ENCODE assay signal across 9 mouse cellular contexts in genomic region chr8:57510791-57511315, GRCm38 (mm10). TPM values are rescaled to one million over a fixed set of nuclear protein-coding genes. Genes with fewer than 3 reads are reported as not detected.
DNase-seq lines count a peak whose midpoint lies in the region; ATAC-seq and TF ChIP-seq lines count a peak whose summit lies in the region.
"Had no signal": no experiment of that assay in that cellular context is flagged by ENCODE, and none has a peak within 500 bp of the region (broad histone marks: within the 10 kb centered on the region; RNA-seq: fewer than 3 reads in every experiment).

No protein-coding gene starts in this region.

- intact Hi-C loops in gastrocnemius, adult 2 months (cut with DNase I): loop anchor here (2.0 kb wide), 1 partner anchor 22 kb away; no protein-coding TSS in a partner anchor

- WGBS in heart, embryonic 16.5 days: 2% methylated on average over 31 of the region's 31 CpGs
- 2% methylated on average over 31 of the region's 31 CpGs for WGBS in macrophage (ENCODE audit: missing documents)

- peaks cover 29% of the 10 kb centered on the region for H3K79me2 ChIP-seq in macrophage (ENCODE audit: inconsistent target)

- peak overlapping the region; percentile 81 for H3K4me2 ChIP-seq in heart, embryonic 16.5 days (ENCODE audit: low read depth, low read length)

- H3K27ac ChIP-seq in gastrocnemius, adult 2 months: peak overlapping the region; percentile 81
- H3K27ac ChIP-seq in heart, embryonic 16.5 days (ENCODE audit: low read length): peak overlapping the region; percentile 84
- H3K27ac ChIP-seq in macrophage: peak overlapping the region; percentile 75

- H3K4me3 ChIP-seq in gastrocnemius, adult 2 months: peak overlapping the region; percentile 100
- H3K4me3 ChIP-seq in E14TG2a.4 (replicated peaks; ENCODE audit: low read length) (peak overlapping the region; percentile 82), macrophage (ENCODE audit: inconsistent target) (peak overlapping the region; percentile 59)
- peak overlapping the region; percentile 97 for H3K4me3 ChIP-seq in heart, embryonic 16.5 days (ENCODE audit: low read length)

- H3K4me1 ChIP-seq in E14TG2a.4 (replicated peaks; ENCODE audit: low read depth, low read length): peaks cover 62% of the 10 kb centered on the region
- H3K4me1 ChIP-seq in heart, embryonic 16.5 days (ENCODE audit: control insufficient read depth, insufficient read depth, low read length): peaks cover 8% of the 10 kb centered on the region

- H3K9me3 ChIP-seq in E14TG2a.4 (ENCODE audit: low read length): no peaks in the 10 kb centered on the region
- no peaks in the 10 kb centered on the region for H3K9me3 ChIP-seq in heart, embryonic 16.5 days (replicated peaks; ENCODE audit: control insufficient read depth, low read length)

- no peaks in the 10 kb centered on the region for H3K27me3 ChIP-seq in E14TG2a.4 (ENCODE audit: insufficient read depth, low read length)
- no peaks in the 10 kb centered on the region for H3K27me3 ChIP-seq in heart, embryonic 16.5 days (ENCODE audit: control insufficient read depth, insufficient read depth, low read length)

- H3K9ac ChIP-seq in heart, embryonic 16.5 days (ENCODE audit: low read length): peak overlapping the region; percentile 86

- ATAC-seq in heart, embryonic 16.5 days (replicated peaks; ENCODE audit: extremely low read depth, insufficient read depth, low FRiP score): 0 out of 2 replicates have a peak, but pooled peaks have one; percentile 1

- peaks cover 67% of the 10 kb centered on the region for H3K36me3 ChIP-seq in E14TG2a.4 (ENCODE audit: insufficient read depth, low read length)
- H3K36me3 ChIP-seq in heart, embryonic 16.5 days (ENCODE audit: control insufficient read depth, insufficient read depth): peaks cover 3% of the 10 kb centered on the region; the same call in 1 of the 2 replicates
- no peaks in the 10 kb centered on the region for H3K36me3 ChIP-seq in macrophage (ENCODE audit: inconsistent target)

- TF ChIP-seq CTCF in gastrocnemius, adult 2 months (IDR thresholded peaks at IDR 0.05): no peak
- no peak for TF ChIP-seq CTCF in E14TG2a.4 (conservative IDR thresholded peaks at IDR 0.05; ENCODE audit: low read length)

- no peak for DNase-seq in gastrocnemius, adult 2 months
- no peak for DNase-seq in gastrocnemius, adult 8-10 months (ENCODE audit: low spot score in 2 of 2)
- no peak for DNase-seq in spleen, postnatal 4 days (ENCODE audit: low spot score in 2 of 2)
- no peak for DNase-seq in layer of hippocampus, adult 8-10 months (ENCODE audit: low spot score in 2 of 2)
- DNase-seq in ovary, postnatal 14 days (ENCODE audit: low spot score): no peak

RNA-seq across cellular contexts. Expression of gene Hmgb2, which starts 0.9 kb away (rescaled TPM):
- total RNA-seq in gastrocnemius, adult 2 months (2021): 1 to 10 TPM; 2.8 to 3.2 TPM
- 1 to 10 TPM; 2.5 to 6.5 (median 4.8) TPM for total RNA-seq in gastrocnemius, adult 8-10 months (2022)
- 196 and 251 TPM in 2 replicates for polyA plus RNA-seq in heart, embryonic 16.5 days (2015; fragmentation: Nextera tagmentation; extraction: Ambion mirVana)
- total RNA-seq in macrophage (2018; cell fraction: chromatin; rRNA removed): 10 to 100 TPM; 15.8 to 89.1 (median 38.2) TPM
- 10 to 100 TPM; 14.3 to 42.3 (median 20.8) TPM for total RNA-seq in macrophage (2018; cell fraction: cytosol; rRNA removed)
- 10 to 100 TPM; 17.9 to 80.8 (median 41.3) TPM for total RNA-seq in macrophage (2018; cell fraction: nucleus; rRNA removed)
- 14.7 to 36.9 TPM (median 28.3 TPM) in 3 replicates for polyA plus RNA-seq in macrophage (2018)
- 10 to 100 TPM in 1 of 4 experiments, 1 to 10 TPM in 3; 2.6 to 13.0 (median 5.8) TPM for total RNA-seq in layer of hippocampus, adult 8-10 months (2022)

RNA-seq across cellular contexts. Expression of gene Sap30, which starts 23.2 kb away (rescaled TPM):
- total RNA-seq in gastrocnemius, adult 2 months (2021): 10 to 100 TPM; 10.0 to 21.1 TPM
- total RNA-seq in gastrocnemius, adult 8-10 months (2022): 10 to 100 TPM in 3 of 4 experiments, 1 to 10 TPM in 1; 8.7 to 11.0 (median 10.6) TPM
- polyA plus RNA-seq in heart, embryonic 16.5 days (2015; fragmentation: Nextera tagmentation; extraction: Ambion mirVana): 44.3 and 44.5 TPM in 2 replicates
- 10 to 100 TPM in 16 of 26 experiments, 1 to 10 TPM in 10; 1.6 to 52.1 (median 11.5) TPM for total RNA-seq in macrophage (2018; cell fraction: chromatin; rRNA removed)
- total RNA-seq in macrophage (2018; cell fraction: cytosol; rRNA removed): 100 to 1,000 TPM in 1 of 26 experiments, 10 to 100 TPM in 25; 37.0 to 156 (median 58.1) TPM
- total RNA-seq in macrophage (2018; cell fraction: nucleus; rRNA removed): 10 to 100 TPM in 24 of 26 experiments, 1 to 10 TPM in 2; 8.9 to 85.8 (median 25.4) TPM
- polyA plus RNA-seq in macrophage (2018): 25.6 to 46.1 TPM (median 39.6 TPM) in 3 replicates
- 10 to 100 TPM in 2 of 4 experiments, 1 to 10 TPM in 2; 8.8 to 14.9 (median 10.2) TPM for total RNA-seq in layer of hippocampus, adult 8-10 months (2022)

RNA-seq across cellular contexts. Expression of gene Scrg1, which starts 55.1 kb away (rescaled TPM):
- total RNA-seq in gastrocnemius, adult 2 months (2021): not detected
- not detected for total RNA-seq in gastrocnemius, adult 8-10 months (2022)
- polyA plus RNA-seq in heart, embryonic 16.5 days (2015; fragmentation: Nextera tagmentation; extraction: Ambion mirVana): 1.3 and 1.4 TPM in 2 replicates
- total RNA-seq in macrophage (2018; cell fraction: chromatin; rRNA removed): not detected
- not detected for total RNA-seq in macrophage (2018; cell fraction: cytosol; rRNA removed)
- total RNA-seq in macrophage (2018; cell fraction: nucleus; rRNA removed): not detected
- polyA plus RNA-seq in macrophage (2018): not detected in 3 replicates
- total RNA-seq in layer of hippocampus, adult 8-10 months (2022): 10 to 100 TPM; 53.6 to 76.8 (median 61.3) TPM
- polyA plus RNA-seq: gonadal fat pad, adult 2 months had no signal

Comparison
In these comparisons a context has a peak if more than half of its experiments do, and no peak if none do; other contexts are left out.
1. RNA of gene Scrg1, which starts 55.1 kb away (total RNA-seq): 53.6 to 76.8 TPM in layer of hippocampus, adult 8-10 months; not detected in gastrocnemius, adult 2 months and not detected in gastrocnemius, adult 8-10 months; every median in the first group is over 10 times any median in the second.
2. Peak in every context shown above with its lines, with median percentiles within 50 percentile points of each other: H3K27ac ChIP-seq and H3K4me3 ChIP-seq.